Mouse (Mus musculus): ENCODE results near the gene Gm10401.
"Not testable (repeated sequence)": the region's sequence is repeated elsewhere in the genome, so short reads cannot be mapped to it uniquely, and the experiment has no call there.

Gene Gm10401

DNA sequence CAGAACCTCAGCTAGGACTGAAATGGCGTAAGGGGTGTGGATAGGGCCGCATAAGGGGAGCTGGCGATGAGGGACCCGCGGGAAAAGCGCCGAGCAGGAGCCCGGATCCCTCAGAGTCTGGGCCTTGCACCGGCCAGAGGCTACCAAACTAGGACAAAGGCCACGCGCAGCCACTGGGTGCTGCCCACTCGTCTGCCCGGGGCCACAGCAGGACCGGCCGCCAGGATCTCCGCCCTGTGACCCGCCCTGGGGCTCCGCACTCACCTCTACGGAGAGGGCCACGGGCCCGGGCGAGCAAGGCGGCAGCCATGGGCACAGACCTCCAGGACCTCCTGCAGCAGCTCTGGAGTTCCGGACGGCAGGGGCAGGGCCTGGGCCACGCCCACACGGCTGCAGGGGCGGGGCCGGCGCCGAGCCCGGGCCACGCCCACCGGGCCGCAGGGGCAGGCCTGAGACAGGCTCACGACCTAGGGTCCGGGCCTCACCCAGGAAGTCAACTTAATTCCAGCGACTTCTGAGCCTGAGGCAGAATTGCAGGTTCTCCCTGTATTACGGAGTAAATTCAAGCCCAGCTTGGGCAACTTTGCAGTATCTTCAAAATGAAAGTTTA is 21.0 kb upstream of the Gm10401 start, which contains the start of gene Acads:
Acads (minus strand) TSS at position 386 of the 610 bp plus-strand sequence.
- peak; percentile 85 for DNase-seq

DNA sequence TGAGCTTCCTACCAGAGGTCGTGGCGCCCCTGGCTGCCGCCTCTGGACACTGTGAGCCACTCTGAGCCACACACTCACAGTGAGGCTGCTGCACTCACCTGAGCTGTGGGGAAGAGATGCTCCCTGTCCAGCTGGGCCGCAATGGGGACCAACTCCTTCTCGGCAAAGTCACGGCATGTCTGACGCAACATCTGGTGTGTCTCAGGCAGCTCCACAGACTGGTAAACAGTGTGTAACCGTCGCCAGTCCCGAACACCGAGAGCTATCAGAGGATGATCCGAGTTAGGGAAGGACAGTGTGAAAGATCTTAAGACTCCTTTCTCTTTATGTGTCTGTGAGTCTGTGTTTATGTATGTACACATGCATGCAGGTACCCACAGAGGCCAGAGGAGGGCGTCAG is 19.4 kb upstream of the Gm10401 start:
- DNase-seq: no peak

DNA sequence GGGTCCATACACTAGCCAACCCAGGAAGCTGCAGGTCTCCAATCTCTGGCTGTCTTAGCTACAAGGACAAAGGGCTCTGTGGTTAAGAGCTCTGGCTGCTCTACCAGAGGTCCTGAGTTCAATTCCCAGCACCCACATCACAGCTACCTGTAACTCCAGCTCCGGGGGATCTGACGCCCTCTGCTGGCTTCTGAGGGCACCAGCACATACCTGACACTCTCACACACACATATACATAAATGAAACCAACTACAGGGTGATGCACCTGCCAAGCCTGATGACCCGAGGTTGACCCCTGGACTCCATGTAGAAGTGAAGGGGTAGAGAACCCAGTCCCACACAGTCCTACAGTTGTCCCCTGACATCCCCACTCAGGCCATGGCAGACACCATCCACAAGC is 18.3 kb upstream of the Gm10401 start:
- DNase-seq: no peak

DNA sequence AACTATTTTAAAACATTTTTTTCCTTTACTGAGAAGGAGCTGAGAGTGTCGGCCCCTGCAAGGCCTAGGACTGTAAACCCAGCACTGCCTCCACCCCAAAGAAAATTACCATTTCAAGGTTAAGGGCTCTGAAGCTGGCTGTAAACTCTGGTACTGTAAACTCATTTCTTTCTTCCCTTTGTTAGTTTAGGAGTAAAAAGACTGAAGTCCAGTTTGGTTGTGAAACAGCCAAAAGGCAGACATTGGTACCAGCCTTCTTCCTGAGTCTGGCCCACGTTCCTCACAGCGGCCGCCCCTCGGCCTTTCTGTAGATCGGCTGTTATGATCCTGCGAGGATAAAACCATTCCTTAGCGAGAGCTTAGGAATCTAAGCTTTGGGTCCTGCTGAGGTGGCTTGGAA is 16.4 kb upstream of the Gm10401 start:
- DNase-seq: no peak

DNA sequence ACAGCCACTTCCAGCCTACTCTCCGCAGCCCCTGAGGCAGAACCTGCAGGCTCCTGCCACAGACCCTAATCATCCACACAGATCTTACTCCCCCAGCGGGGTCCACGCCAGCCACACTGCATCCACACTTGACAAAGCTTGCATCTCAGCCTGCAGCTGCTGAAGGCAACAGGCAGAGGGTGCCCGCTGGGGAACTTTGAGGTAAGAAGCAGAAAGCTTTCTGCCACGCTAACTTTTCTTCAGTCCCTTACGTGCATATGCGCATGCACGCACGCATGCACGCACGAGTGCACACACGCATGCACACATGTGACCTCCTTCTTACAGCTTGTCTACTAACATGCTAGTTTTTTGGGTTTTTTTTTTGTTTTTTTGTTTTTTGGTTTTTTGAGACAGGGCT is 15.1 kb upstream of the Gm10401 start:
- DNase-seq: no peak

DNA sequence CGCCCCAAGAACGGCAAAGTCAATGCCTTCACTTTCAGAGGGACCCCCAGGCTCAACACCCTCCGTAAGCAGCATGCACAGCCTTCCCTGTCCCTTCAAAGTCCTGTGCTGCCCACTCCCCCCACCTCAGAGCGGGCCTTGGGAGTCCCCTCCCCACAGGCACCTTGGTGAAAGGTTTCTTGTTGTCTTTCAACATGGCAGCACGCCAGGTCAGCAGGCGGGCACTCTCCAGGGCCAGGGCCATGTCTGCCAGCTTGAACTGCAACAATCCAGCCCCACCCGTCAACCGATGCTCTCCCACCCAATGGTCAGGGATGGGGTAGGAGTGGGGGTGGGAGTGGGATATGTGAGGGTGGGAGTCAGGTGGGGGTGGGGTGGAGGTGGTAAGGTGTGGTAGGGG is 13.1 kb upstream of the Gm10401 start:
- DNase-seq: no peak

DNA sequence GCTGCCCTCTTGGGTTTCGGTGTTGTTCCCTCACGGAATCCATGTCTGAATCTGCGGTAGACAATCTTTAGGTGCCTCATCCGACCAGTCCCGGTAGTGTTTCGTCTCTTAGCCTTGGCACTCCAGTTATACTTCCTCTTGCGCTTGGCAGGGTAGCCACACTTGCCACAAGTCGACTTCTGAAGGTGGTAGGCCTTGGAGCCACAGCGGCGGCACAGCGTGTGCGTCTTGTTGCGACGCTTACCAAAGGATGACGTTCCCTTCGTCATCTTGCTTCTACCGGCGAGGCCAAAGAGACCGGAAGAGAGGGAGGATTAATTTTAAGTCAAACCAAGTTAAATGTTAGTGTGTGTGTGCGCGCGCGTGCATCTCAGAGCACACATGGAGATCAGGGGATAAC is 5.2 kb upstream of the Gm10401 start:
- DNase-seq: not testable (repeated sequence)

DNA sequence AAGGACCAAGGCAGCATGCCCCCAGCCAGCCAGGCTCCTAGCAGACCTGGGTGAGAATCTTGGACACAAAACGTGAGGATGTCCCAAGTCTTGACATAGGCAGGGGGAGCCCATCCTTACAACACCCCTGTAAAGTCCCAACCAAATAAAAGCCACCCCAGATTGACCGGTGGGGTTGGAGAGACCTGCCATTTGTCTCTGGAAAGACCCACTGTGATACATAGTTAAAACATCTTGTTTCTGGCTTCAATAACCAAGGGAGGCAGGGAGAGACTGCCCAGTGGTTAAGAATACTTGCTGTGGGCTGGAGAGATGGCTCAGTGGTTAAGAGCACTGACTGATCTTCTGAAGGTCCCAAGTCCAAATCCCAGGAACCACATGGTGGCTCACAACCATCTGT is 4.1 kb upstream of the Gm10401 start:
- no peak for DNase-seq

DNA sequence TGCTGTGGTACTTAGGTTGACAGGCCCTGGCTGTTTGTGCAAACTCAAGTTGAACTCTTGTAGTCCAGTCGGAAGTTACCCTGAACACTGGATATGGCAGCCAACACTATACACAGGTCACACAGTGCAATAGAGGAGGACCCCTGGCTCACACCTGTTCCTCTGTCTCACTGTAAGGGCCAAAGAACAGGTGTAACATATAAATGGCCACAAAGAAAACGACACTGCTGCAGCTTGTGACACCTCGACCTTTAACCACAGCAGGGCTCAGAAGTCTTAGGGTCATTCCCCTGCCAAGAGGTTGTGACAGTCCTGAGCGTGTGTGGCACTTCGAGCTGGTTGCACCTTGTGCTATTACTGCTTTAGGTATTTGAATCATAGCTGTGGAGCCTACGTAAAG is 2.4 kb upstream of the Gm10401 start:
- DNase-seq: no peak

DNA sequence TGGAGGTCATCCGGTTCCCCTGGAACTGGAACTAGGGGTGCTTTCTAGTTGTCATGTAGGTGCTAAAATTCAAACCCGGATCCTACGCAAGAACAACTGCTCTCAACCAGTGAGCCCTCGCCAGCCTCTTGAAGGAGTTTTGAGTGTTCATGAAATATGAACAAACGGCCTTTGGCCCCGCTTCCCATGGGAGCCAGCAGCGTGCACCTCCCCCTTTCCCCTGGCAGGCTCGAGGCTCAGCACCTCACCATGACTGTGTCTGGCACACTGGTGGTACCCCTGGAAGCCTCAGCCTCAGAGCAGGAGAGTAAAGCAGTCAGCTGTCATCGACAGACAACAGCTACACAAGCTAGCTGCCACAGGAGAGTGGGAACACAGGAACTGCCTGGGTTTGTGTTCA is 1.9 kb upstream of the Gm10401 start:
- DNase-seq: no peak

DNA sequence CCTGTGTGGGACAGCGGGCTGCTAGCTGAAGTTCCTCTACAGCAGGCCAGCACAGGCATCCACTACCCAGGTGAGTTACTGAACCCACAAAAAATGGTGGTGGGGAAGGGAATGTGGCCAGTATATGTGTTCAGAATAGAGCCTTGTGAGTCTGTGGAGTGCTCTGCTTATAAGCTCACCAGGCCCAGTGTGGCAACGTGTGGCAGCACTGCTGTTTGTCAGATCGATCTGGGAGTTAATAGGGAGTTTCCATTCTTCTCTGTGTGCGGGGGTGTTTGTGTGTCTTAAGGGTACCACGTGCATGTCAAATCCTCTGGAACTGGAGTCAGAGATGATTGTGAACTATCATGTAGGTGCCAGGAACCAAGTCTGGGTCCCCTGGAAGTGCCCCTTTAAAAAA is 1.4 kb upstream of the Gm10401 start:
- no peak for DNase-seq

DNA sequence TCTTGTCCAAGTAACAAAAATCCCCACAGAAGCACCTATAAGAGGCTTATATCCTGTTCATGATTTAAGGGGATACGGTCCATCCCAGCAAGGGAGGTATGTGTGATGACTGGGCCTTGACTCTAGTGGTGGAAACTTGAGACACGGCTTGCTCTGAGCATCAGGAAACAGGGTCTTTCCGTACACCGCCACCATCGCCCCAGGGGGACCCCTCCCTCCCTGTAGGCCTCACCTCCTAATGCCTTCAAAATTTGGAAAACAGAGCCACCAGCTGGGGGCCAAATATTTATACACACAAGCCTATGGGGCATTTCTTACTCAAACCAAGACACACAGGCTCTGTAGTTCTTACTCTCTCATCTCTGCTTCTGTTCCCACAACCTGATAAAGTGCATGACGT is 6.3 kb downstream of the Gm10401 start:
- no peak for DNase-seq

DNA sequence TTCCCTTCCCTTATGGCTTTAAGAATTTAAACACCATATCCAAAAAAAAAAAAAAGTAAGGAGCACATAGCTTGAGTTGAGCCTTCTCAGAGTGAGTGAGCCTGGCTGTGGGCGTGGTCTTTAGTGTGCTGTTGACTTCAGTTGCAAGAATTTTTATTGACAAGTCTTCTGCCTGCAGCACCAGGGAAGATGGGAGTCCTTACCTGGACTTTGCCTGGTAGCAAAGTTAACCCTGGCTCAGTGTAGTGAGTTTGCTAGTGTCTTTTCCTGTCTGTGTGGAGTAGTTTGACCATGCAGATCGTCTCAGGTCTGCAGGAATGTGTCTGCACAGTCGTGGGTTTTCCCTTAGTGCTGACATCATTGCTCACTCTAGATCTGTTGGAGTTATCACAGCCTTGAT is 7.1 kb downstream of the Gm10401 start:
- DNase-seq: no peak

DNA sequence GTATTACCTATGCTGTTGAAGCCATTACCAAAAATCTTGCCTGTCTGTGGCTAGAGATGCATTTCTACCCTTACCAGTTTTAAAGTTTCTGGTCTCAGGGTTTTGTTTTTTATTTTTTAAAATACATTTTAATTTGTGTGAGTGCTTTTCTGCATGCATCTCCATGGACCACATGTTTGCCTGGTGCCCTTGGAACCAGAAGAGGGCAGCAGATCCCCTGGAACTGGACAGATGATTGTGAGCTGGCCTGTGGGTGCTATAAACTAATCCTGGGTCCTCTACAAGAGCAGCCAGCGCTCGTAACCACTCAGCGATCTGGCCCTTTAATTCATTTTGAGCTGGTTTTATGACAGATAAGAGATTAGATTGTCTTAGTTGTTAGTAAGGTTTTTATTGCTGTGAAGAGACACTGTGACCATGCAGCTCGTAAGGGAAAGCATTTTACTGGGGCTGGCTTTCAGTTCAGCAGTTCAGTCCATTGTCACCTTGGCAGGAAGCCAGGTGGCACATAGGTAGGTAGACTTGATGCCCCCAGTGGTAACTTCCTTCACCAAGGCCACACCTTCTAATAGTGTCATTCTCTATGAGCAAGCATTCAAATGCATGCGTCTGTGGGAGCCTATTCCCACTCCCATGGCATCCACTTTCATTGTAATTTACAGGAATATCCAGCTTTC is 8.4 kb downstream of the Gm10401 start:
- DNase-seq: no peak

DNA sequence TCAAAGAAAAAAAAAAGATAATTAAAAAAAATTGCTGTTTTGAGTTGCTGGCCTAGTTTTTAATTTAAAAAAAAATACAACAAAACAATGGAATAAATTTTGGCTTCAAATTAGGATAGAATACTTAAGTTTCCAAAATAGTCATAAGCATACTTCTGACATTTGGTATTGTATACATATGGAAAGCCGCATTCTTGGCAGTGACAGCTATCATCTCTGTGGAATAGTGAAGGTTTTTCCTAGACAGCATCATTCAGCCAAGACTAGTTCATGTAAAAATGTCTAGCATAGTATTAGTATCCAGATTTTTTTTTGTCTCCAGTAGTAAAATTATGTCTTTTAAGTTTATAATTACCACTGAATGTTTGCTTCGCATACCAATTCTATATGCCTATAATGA is 12.4 kb downstream of the Gm10401 start:
- DNase-seq: no peak

DNA sequence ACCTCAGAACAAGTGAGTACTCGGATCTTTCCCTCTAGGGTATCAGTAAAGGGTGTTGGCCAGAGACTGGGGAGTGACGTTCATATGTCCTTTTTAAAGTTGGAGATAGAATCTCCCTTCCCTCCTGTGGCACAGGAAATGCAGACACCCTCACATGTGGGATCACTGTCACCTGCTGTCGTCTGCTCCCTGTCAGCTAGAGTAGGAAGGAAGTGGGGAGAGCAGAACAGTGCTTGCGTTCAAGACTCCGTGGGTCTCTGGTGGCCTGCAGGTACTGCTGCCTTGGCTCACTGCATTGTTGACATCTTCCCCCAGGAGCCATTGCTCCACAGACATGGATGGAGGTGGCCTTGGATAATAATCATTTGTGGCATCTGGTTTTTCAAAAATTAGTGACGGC is 14.6 kb downstream of the Gm10401 start:
- DNase-seq: no peak

DNA sequence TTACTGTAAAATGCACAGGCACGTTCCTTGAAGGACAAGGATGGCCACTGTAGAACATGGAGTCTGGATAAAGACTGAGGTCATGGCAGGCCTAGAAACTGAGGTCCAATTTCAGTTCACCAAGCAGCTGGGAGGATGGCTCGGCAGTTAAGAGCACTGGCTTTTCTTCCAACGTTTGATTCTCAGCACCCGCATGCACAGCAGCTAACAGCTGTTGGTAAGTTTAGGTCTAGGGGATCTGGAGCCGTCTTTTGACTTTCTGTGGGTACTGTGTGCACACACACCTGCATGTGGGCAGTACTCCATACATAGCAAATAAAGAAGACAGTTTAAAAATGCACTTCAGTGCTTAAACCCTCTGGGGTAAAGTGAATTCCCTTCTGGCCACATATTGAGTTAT is 16.5 kb downstream of the Gm10401 start:
- DNase-seq: no peak

DNA sequence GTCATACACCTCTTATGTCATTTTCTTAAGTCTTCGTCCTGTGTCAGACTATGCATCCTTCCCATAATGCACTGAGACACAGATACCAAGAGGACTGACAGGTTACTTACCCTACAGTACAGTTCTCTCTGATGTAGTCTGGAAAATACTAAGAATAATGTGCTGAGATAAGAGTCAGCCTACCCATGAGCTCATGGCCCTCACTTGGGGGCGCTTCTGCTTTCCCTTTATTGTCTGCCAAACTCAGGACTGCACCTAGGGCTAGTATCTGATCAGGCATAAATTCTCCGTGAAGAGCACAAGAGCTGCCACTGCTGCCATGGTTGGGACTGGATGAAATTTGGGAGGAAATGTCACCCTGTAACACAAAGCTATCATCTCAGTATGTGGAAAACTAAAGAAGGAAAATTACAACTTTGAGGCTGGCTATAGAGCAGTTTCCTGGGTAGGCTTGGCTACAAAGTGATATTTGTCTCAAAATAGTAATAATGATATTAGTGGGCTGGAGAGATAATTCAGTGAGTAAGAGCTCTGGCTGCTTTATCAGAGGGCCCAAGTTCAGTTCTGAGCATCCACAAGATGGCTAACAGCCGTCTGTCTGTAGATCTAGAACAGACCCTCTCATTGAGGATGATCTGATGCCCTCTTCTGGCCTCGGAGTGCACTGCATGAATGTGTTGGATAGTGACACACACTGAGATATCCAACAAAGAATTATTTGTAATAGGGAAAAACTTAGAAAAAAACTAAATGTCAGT is 21.8 kb downstream of the Gm10401 start:
- DNase-seq: peak; percentile 70

DNA sequence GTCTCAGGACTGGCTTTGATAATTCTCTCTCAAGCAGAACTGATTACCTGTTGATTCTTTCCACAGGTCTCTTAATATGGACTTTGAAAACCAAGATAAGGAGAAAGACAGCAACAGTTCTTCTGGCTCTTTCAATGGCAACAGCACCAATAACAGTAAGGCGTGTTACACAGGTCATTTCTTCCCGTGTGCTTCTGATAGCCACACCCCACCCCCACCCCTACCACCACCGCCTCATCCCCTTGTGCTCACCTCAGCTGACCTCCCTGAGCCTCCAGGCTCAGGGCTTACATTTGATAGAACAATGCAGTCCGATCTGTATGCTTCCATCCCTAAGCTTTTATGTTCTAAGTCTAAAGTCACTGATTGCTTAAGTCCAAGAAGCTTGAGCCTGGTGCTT is 23.3 kb downstream of the Gm10401 start:
- no peak for DNase-seq

DNA sequence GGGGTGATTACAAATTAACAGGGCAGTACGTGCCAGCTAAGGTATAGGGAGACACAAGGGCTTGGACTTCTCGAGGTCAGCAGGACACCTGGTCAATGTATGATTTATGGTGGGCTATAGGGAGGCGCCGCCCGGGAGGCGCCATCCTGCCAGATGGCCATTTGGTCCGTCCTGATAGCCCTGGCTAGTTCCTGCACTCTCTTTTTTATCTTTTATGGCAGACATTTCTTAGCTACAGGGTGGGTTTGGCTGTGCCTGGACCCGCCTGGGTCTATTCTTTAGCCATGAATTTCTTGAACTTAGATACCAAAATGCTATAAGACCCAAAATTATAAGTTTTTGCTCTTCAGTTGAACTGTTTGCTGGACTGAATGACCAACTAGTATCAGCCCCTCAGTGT is 24.8 kb downstream of the Gm10401 start:
- DNase-seq: not testable (repeated sequence)

DNA sequence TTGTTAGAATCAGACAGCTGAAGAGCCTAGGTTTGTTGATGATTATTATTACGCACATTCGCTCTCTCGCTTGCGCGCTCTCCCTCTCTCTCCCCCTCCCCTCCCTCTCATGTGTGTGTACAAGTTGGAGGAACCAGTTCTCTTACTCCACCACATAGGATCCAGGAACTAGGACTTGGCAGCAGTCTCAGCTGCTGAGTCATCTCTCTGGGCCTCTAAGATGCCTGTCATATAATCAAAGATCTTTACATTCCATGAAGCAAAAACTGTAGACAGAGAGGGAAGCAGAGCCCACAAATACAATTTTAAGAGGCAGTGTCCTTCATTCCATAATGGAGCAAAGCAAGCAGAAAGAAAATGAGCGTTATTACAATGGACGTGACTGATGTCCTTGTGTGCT is 26.0 kb downstream of the Gm10401 start:
- DNase-seq: no peak

DNA sequence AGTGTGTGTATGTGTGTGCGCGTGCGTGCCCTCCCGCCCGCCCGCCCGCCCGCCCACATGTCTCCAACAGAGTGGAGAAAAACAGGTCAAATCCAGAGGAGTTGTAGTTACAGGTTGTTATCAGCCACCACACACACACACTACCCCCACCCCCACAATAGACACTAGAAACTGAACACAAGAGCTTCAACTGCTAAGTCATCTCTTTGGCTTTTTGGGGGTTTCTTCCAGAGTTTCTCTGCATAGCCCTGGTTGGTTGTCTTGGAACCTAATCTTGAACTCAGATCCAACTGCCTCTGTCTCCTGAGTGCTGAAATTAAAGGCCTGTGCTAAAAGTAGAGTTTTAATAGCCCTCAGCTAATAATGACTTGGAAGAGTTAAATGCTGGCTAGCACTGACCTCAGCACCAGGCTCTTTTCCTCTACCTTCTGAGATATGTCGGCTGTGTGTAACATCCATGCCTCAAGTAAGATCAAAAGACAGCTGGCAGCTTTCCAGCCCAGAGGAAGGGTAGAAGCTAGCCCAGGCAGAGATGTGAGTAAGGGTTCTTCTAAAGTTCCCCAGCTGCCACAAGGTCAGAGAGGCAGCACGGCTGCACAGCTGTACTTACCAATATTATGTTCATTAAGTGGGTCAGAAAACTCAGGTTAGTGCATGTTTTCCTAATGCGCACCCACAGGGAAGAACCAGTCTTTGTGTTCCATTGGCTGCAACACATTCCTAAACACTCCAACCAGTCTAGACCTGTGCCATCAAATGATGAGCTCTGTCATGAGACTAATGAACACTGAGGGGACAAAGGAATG is 26.8 kb downstream of the Gm10401 start:
- DNase-seq: peak; percentile 10

DNA sequence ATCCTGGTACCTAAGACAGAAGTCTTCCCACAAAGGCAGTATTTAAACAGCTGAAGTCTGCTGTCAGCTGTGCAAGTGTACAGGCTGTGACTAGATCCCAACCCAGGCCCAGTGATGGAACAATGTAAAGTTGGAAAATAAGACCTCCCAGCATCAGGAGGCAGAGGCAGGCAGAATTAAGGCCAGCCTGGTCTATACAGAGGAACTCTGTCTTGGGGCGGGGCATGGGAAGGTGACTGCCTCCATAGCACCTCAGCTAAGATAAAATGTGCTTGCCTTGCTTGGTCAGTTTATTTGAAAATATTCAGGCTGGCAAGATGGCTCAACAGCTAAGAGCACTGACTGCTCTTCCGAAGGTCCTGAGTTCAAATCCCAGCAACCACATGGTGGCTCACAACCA is 27.6 kb downstream of the Gm10401 start:
- no peak for DNase-seq

DNA sequence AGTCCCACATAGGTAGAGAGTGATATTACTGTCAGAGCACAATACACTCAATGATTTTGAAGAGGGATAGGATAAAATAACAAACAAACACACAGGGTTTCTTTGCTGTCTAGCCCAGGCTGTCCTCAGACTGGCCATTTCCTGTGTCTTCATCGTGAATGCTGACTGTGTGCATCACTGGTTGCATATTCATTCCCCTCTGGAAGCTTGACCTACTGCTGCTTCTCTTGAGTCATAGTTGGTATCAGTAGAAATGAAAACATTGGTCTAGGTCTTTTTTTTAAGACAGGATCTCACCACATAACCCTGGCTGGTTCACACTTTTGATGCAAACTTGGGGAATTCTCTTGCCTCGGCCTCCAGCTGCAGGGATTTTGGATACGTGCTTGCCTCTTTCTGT is 28.5 kb downstream of the Gm10401 start:
- DNase-seq: no peak

All from retina, postnatal 1 day (tissue).